Mouse (Mus musculus) limb, embryonic 14.5 days (tissue): ENCODE measurements at regions not wholly inside any gene's neighbourhood (a gene's known extent, or its start where the extent isn't known, plus 50 kb on each side); places are given as distances from the start of the nearest gene placed in this dataset.

Experiments used
- ATAC-seq: fragments of 200-750 bp; cut with Nextera tagmentation; 2 replicates; pipeline ENCODE4 v1.8.0; 2017; ENCODE audit warnings: low read depth, moderate number of reproducible peaks, moderate TSS enrichment; ENCODE audit not compliant: low FRiP score
- DNase-seq: peaks from one replicate; pipeline ENCODE4 v3.0.0-alpha.2; 2015; ENCODE audit warnings: low spot score
- H3K27ac ChIP-seq: fragments of 300-500 bp; sonication (generic); replicated peaks from 2 replicates; pipeline ENCODE4 v1.5.1; 2014; ENCODE audit warnings: low read depth, mild to moderate bottlenecking, low read length, moderate library complexity, mixed read lengths
- H3K27me3 ChIP-seq: fragments of 300-500 bp; sonication (generic); 2 replicates; pipeline ENCODE4 v1.6.1; 2014; ENCODE audit warnings: low read length, mixed read lengths; ENCODE audit not compliant: control insufficient read depth, insufficient read depth
- H3K36me3 ChIP-seq: fragments of 300-500 bp; sonication (generic); 2 replicates; pipeline ENCODE4 v1.6.1; 2014; ENCODE audit warnings: mild to moderate bottlenecking, low read length, moderate library complexity, mixed read lengths; ENCODE audit not compliant: control insufficient read depth, insufficient read depth
- H3K4me1 ChIP-seq: fragments of 300-500 bp; sonication (generic); 2 replicates; pipeline ENCODE4 v1.6.1; 2014; ENCODE audit warnings: antibody characterized with exemption, low read length, mixed read lengths; ENCODE audit not compliant: control insufficient read depth, insufficient read depth
- H3K4me2 ChIP-seq: fragments of 300-500 bp; sonication (generic); replicated peaks from 2 replicates; pipeline ENCODE4 v1.6.1; 2014; ENCODE audit warnings: low read depth, mild to moderate bottlenecking, low read length, moderate library complexity; ENCODE audit not compliant: severe bottlenecking
- H3K4me3 ChIP-seq: fragments of 300-500 bp; sonication (generic); replicated peaks from 2 replicates; pipeline ENCODE4 v1.5.1; 2014; ENCODE audit warnings: low read length
- H3K9ac ChIP-seq: fragments of 300-500 bp; sonication (generic); 2 replicates; pipeline ENCODE4 v1.6.1; 2014; ENCODE audit warnings: mild to moderate bottlenecking, low read depth, low read length, moderate library complexity; ENCODE audit not compliant: severe bottlenecking
- H3K9me3 ChIP-seq: fragments of 300-500 bp; sonication (generic); 2 replicates; pipeline ENCODE4 v1.6.1; 2016; ENCODE audit warnings: low read length; ENCODE audit not compliant: control insufficient read depth
- POLR2A ChIP-seq: fragments of 200-500 bp; IDR thresholded peaks from 2 replicates; pipeline ENCODE4 v1.8.0; 2012; ENCODE audit warnings: inconsistent platforms, mild to moderate bottlenecking, moderate library complexity, borderline replicate concordance; ENCODE audit not compliant: insufficient read depth, insufficient read length; ENCODE audit errors: extremely low read depth
- WGBS: fragments of 180-500 bp; shearing (Covaris S2); extraction: QIAGEN DNeasy Blood & Tissue Kit; methylation state at CpG from one replicate; pipeline ENCODE4 v1.1.7; 2014; 5-methylcytosine and 5-hydroxymethylcytosine counted together

- ATAC-seq (no peak), DNase-seq (no peak)
- Histone ChIP-seq H3K27me3 (no peaks in the 10 kb centered on the region), H3K36me3 (no peaks in the 10 kb centered on the region), H3K4me3 (no peak overlapping the region), H3K27ac (no peak overlapping the region), H3K9me3 (no peaks in the 10 kb centered on the region), H3K9ac (no peak overlapping the region), H3K4me2 (no peak overlapping the region), H3K4me1 (no peaks in the 10 kb centered on the region)
- no peak for TF ChIP-seq POLR2A
- WGBS = 68% methylated on average over 9 of the region's 9 CpGs
These were observed 277.2 kb upstream of the Tshz3 start for GRCm38 (mm10) chr7:36420741-36421140.

GRCm38 (mm10) chr7:36449181-36449915 is 248.6 kb upstream of the Tshz3 start:
- no peak for TF ChIP-seq POLR2A
- no peak overlapping the region for H3K9ac ChIP-seq
- H3K27me3 ChIP-seq = no peaks in the 10 kb centered on the region
- H3K4me1 ChIP-seq = no peaks in the 10 kb centered on the region
- DNase-seq (peak; percentile 18), ATAC-seq (no peak)
- no peak overlapping the region for H3K27ac ChIP-seq
- no peaks in the 10 kb centered on the region for H3K36me3 ChIP-seq
- H3K9me3 ChIP-seq = no peaks in the 10 kb centered on the region
- no peak overlapping the region for H3K4me2 ChIP-seq
- WGBS = 62% methylated on average over 6 of the region's 6 CpGs
- no peak overlapping the region for H3K4me3 ChIP-seq

DNA sequence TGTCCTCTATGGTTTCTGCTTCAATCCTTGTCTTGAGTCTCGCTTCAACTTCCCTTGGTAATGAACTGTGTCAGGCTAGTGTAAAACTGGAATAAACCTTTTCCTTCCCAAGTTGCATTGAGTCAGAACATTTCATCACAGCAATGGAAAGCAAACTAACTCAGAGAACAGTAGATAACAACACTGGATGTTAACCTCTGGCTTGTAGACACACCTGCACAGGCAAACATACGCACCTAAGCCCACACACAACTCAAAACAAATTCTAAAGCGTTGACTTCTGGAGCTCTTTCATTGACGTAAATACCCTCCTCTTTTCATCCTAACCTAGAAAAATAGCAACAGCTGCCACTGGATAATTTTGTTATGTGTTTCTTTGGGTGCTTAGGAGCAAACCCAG is 244.1 kb upstream of the Tshz3 start:
- no peak overlapping the region for H3K27ac ChIP-seq
- no peaks in the 10 kb centered on the region for H3K36me3 ChIP-seq
- H3K4me3 ChIP-seq = no peak overlapping the region
- no peak overlapping the region for H3K9ac ChIP-seq
- no peak overlapping the region for H3K4me2 ChIP-seq
- H3K4me1 ChIP-seq = no peaks in the 10 kb centered on the region
- 86% methylated on average over 4 of the region's 4 CpGs for WGBS
- no peak for ATAC-seq
- no peak for DNase-seq
- TF ChIP-seq POLR2A = no peak
- H3K9me3 ChIP-seq = no peaks in the 10 kb centered on the region
- no peaks in the 10 kb centered on the region for H3K27me3 ChIP-seq

- H3K27me3 ChIP-seq = no peaks in the 10 kb centered on the region
- H3K4me2 ChIP-seq = no peak overlapping the region
- WGBS = 81% methylated on average over 6 of the region's 6 CpGs
- no peak for TF ChIP-seq POLR2A
- no peak for DNase-seq
- no peak overlapping the region for H3K27ac ChIP-seq
- ATAC-seq = no peak
- H3K4me3 ChIP-seq = no peak overlapping the region
- no peak overlapping the region for H3K9ac ChIP-seq
- no peaks in the 10 kb centered on the region for H3K9me3 ChIP-seq
- no peaks in the 10 kb centered on the region for H3K36me3 ChIP-seq
- H3K4me1 ChIP-seq = no peaks in the 10 kb centered on the region
These were observed 241.8 kb upstream of the Tshz3 start for GRCm38 (mm10) chr7:36456080-36456479.

DNA sequence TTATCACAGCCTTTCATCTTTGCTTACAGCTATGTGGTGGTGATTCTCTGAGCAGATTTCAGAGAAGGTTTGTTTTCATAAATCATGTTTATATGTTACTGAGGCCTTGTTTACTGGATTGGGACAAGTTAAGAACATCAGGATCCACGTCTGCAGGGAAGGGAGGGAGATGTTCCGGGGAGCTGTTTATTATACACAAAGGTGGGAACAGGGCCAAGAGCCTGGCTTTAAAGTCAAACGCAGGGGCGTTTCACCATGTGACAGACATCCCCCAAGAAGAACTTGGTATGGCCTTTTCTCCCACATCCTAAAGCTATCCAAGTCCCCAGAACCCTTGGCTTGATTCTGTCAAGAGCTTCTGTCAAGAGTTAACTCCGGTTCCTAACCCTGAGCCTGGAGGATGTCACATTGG is 235.5 kb upstream of the Tshz3 start:
- no peak for ATAC-seq
- Histone ChIP-seq H3K9me3 (no peaks in the 10 kb centered on the region), H3K27me3 (no peaks in the 10 kb centered on the region), H3K9ac (no peak overlapping the region), H3K27ac (no peak overlapping the region), H3K36me3 (no peaks in the 10 kb centered on the region), H3K4me2 (no peak overlapping the region), H3K4me3 (no peak overlapping the region), H3K4me1 (no peaks in the 10 kb centered on the region)
- WGBS = 57% methylated on average over 5 of the region's 5 CpGs
- no peak for DNase-seq
- TF ChIP-seq POLR2A = no peak
